Mouse (Mus musculus) ES-Bruce4 (cell line): Measurements from ENCODE around the gene Gm7534.

Source experiments
- CTCF ChIP-seq: IDR thresholded peaks from one replicate; pipeline ENCODE4 v1.8.1; 2011; ENCODE audit warnings: low read depth, low read length
- EP300 ChIP-seq: IDR thresholded peaks from 2 replicates; pipeline ENCODE4 v1.6.1; 2011; ENCODE audit warnings: low read depth, low read length; ENCODE audit not compliant: insufficient read depth
- POLR2A ChIP-seq: IDR thresholded peaks from one replicate; pipeline ENCODE4 v1.8.1; 2011; ENCODE audit warnings: low read length; ENCODE audit not compliant: insufficient read depth

- no peak for TF ChIP-seq POLR2A
- TF ChIP-seq CTCF = no peak
- TF ChIP-seq EP300 = no peak
Measured at GRCm38 (mm10) chr4:134183711-134184110, 19.1 kb downstream of the Gm7534 start.
